Mouse (Mus musculus): ENCODE measurements around the gene Pip4k2a.

The Pip4k2a gene

GRCm38 (mm10) chr2:18923806-18924595 is 73.9 kb downstream of the Pip4k2a start:
- DNase-seq (ENCODE audit: low spot score in 2 of 2) = no peak

GRCm38 (mm10) chr2:18923098-18923649 is 74.8 kb downstream of the Pip4k2a start:
- DNase-seq (ENCODE audit: low spot score in 2 of 2) = no peak

- no peak for DNase-seq (ENCODE audit: low spot score in 2 of 2)
These were observed 76.3 kb downstream of the Pip4k2a start for GRCm38 (mm10) chr2:18921570-18922180.

GRCm38 (mm10) chr2:18920461-18920877 is 77.5 kb downstream of the Pip4k2a start:
- no peak for DNase-seq (ENCODE audit: low spot score in 2 of 2)

GRCm38 (mm10) chr2:18919797-18920354 is 78.0 kb downstream of the Pip4k2a start:
- DNase-seq (ENCODE audit: low spot score in 2 of 2) = no peak

- DNase-seq (ENCODE audit: low spot score in 2 of 2) = no peak
These were observed 80.1 kb downstream of the Pip4k2a start for GRCm38 (mm10) chr2:18917838-18918237.

- no peak for DNase-seq (ENCODE audit: low spot score in 2 of 2)
These were observed 80.6 kb downstream of the Pip4k2a start for GRCm38 (mm10) chr2:18917380-18917750.

- DNase-seq (ENCODE audit: low spot score in 2 of 2) = no peak
These were observed 81.1 kb downstream of the Pip4k2a start for GRCm38 (mm10) chr2:18916615-18917379.

GRCm38 (mm10) chr2:18916042-18916407 is 81.9 kb downstream of the Pip4k2a start:
- DNase-seq (ENCODE audit: low spot score in 2 of 2) = no peak

- DNase-seq (ENCODE audit: low spot score in 2 of 2) = no peak
These were observed 82.4 kb downstream of the Pip4k2a start for GRCm38 (mm10) chr2:18915372-18916041.

GRCm38 (mm10) chr2:18914750-18915149 is 83.2 kb downstream of the Pip4k2a start:
- DNase-seq (ENCODE audit: low spot score in 2 of 2) = no peak

GRCm38 (mm10) chr2:18913642-18914041 is 84.3 kb downstream of the Pip4k2a start:
- no peak for DNase-seq (ENCODE audit: low spot score in 2 of 2)

GRCm38 (mm10) chr2:18911251-18911934 is 86.5 kb downstream of the Pip4k2a start:
- no peak for DNase-seq (ENCODE audit: low spot score in 2 of 2)

- no peak for DNase-seq (ENCODE audit: low spot score in 2 of 2)
These were observed 87.7 kb downstream of the Pip4k2a start for GRCm38 (mm10) chr2:18910209-18910608.

- DNase-seq (ENCODE audit: low spot score in 2 of 2) = no peak
These were observed 88.2 kb downstream of the Pip4k2a start for GRCm38 (mm10) chr2:18909713-18910112.

- DNase-seq (ENCODE audit: low spot score in 2 of 2) = no peak
These were observed 90.7 kb downstream of the Pip4k2a start for GRCm38 (mm10) chr2:18907269-18907668.

- no peak for DNase-seq (ENCODE audit: low spot score in 2 of 2)
These were observed 91.4 kb downstream of the Pip4k2a start for GRCm38 (mm10) chr2:18906421-18907084.

- no peak for DNase-seq (ENCODE audit: low spot score in 2 of 2)
These were observed 94.4 kb downstream of the Pip4k2a start for GRCm38 (mm10) chr2:18903301-18904068.

GRCm38 (mm10) chr2:18901133-18901532 is 96.8 kb downstream of the Pip4k2a start:
- DNase-seq (ENCODE audit: low spot score in 2 of 2) = no peak

GRCm38 (mm10) chr2:18900635-18901034 is 97.3 kb downstream of the Pip4k2a start:
- DNase-seq (ENCODE audit: low spot score in 2 of 2) = no peak
